Mouse (Mus musculus) CD4-positive naive resting alpha-beta T cell, adult 57 days (primary cell): ENCODE data around the gene Klk1b3. TPM values are rescaled to one million over a fixed set of nuclear protein-coding genes. Genes with fewer than 3 reads are reported as not detected.

Experiments used
- total RNA-seq: library from RNA; stranded (reverse); gene quantifications from one replicate; pipeline ENCODE4 v1.2.4, GENCODE M21; 2023

Klk1b3 gene
- total RNA-seq = not detected

DNA sequence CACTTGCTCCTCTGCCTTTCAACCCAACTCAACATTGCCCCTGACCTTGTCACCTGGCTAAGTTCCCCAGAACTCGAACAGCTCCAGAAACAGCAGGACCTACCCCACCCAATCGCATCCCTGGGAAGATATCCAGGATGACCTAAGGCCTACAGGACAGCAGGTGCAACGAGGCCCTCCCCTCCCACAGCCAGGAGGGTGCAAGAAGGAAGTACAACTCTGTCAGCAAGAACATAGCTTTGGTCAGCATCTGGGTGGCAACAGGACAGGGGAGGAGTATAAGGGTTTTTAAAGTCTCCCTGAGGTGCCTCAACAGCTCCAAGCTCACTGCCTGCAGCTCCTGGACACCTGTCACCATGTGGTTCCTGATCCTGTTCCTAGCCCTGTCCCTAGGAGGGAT, at the start of gene Klk1b3:
Klk1b3 (plus strand) TSS at position 301 of the 400 bp plus-strand sequence.

DNA sequence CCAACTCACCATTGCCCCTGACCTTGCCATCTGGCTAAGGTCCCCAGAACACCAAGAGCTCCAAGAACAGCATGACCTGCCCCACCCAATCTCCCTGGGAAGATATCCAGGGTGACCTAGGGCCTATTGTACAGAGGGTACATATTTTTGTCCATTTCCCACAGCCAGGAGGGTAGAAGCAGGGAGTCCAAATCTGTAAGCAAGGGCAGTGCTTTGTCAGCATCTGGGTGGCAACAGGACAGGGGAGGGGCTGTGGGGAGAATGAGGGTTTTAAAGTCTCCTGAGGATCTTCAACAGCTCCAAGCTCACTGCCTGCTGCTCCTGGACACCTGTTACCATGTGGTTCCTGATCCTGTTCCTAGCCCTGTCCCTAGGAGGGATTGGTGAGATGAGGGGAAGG, 10.1 kb upstream of the Klk1b3 start, which contains the start of gene Klk1b24:
Klk1b24 (plus strand) TSS at position 301 of the 400 bp plus-strand sequence.

GRCm38 (mm10) chr7:44207135-44207534, 9.1 kb downstream of the Klk1b3 start, which contains the start of gene Klk1b4:
Klk1b4 (plus strand) TSS chr7:44207435.

DNA sequence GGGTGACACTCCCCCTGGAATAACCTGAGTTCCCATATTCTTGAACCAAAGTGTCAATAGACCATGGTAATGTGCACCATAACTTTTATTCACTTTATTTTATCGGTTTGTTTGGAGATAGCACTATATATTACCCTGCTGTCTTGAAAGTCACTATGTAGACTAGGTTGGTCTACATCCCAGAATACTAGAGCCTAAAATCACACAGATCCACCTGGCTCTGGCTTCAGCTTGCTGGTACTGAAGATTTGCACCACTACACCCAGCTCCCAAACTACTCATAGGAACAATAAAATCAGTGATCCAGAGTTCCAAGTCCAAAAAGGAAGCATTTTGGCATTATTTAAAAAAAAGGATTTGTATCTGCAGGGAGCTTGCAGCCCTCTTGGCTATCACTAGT, 17.7 kb downstream of the Klk1b3 start, which contains the start of gene Klk1b5:
Klk1b5 (plus strand) TSS at position 301 of the 400 bp plus-strand sequence.

DNA sequence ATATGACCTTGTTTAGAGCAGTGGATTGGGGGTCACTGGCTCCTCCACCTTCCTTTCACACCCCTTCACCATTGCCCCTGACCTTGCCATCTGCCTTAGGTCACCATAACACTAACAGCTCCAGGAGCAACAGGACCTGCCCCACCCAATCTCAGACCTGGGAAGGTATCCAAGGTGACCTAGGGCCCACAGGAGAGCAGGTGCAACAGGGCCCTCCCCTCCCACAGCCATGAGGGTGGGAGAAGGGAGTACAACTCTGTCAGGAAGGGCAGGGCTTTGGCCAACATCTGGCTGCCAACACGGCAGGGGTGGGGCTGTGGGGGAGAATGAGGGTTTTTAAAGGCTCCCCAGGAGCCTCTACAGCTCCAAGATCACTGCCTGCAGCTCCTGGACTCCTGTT, 27.1 kb downstream of the Klk1b3 start, which contains the start of gene Klk1:
Klk1 (plus strand) TSS at position 285 of the 400 bp plus-strand sequence.

GRCm38 (mm10) chr7:44235909-44236308, 37.9 kb downstream of the Klk1b3 start, which contains the start of gene Gm36864:
Gm36864 (plus strand) TSS chr7:44236177.

DNA sequence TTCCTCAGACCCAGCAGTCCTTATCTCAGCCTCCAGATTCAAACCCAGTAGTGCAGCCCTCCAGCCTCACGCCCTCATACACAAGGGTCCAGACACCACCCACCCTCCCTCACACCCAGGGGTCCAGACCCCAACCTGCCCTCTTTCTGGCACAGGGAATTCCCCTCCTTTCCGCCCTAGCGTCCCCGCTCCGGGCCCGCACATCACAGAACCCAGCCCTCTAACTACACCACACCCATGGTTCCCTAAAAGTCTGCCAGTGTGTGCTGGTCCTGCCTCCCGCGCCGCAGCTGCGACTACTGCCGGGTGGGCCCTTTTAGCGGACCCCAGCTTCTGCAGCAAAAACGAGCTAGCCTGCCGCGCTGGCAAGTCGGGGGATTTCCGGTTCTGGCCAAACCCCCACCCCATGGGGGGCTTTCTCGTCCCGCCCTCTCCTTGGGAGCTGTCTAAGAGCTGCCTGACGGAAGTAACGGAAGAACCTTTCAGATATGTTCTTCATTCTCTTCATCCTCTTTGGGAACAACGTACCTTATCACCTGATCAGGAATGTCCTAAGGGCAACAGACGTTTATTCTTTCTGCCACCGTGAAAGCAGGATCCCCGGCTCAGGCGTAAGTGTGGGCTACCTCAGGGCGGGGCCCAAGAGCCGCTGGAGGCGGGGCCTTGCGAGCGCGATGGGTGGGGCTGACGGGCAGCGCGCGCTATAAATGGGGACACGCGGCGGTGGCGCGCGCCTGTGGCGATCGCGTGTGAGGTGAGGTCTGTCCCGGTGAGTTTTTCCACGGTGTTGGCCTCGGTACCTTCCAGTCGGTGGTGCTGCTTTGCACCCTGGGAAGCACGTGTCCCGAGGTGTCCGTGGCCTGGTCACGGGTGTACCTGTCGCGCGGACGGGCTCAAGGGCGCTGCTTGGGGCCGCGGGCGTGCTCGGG, 48.3 kb downstream of the Klk1b3 start, which contains the start of the genes 1700028J19Rik and 2410002F23Rik:
1700028J19Rik (minus strand) TSS at position 641 of the 929 bp plus-strand sequence.
2410002F23Rik (plus strand) TSS at position 668 of the 929 bp plus-strand sequence.

Other genes with a start within 250 kb of the Klk1b3 start
- not detected for gene Klk1b8, start 247.5 kb upstream of the Klk1b3 start, total RNA-seq
- gene Klk1b1, start 231.4 kb upstream of the Klk1b3 start, total RNA-seq = not detected
- not detected for gene Klk1b9, start 222.1 kb upstream of the Klk1b3 start, total RNA-seq
- not detected for gene Klk1b11, start 202.3 kb upstream of the Klk1b3 start, total RNA-seq
- gene Klk1b26, start 186.0 kb upstream of the Klk1b3 start, total RNA-seq = not detected
- not detected for gene Klk1b27, start 145.9 kb upstream of the Klk1b3 start, total RNA-seq
- not detected for gene Klk1b21, start 95.9 kb upstream of the Klk1b3 start, total RNA-seq
- gene Klk1b22, start 85.5 kb upstream of the Klk1b3 start, total RNA-seq = not detected
- gene Klk1b16, start 61.4 kb upstream of the Klk1b3 start, total RNA-seq = not detected
- not detected for gene Klk1b24, start 10.0 kb upstream of the Klk1b3 start, total RNA-seq
- gene Klk1b4, start 9.2 kb downstream of the Klk1b3 start, total RNA-seq = not detected
- not detected for gene Klk1b5, start 17.8 kb downstream of the Klk1b3 start, total RNA-seq
- not detected for gene Klk1, start 27.2 kb downstream of the Klk1b3 start, total RNA-seq
- gene Gm36864, start 38.0 kb downstream of the Klk1b3 start, total RNA-seq = not detected
- gene 1700028J19Rik, start 48.5 kb downstream of the Klk1b3 start, total RNA-seq = 3.6 TPM
- gene 2410002F23Rik, start 48.5 kb downstream of the Klk1b3 start, total RNA-seq = 184 TPM
- gene Acp4, start 59.2 kb downstream of the Klk1b3 start, total RNA-seq = not detected
- gene Gm15517, start 63.3 kb downstream of the Klk1b3 start, total RNA-seq = not detected
- 1.5 TPM for gene Clec11a, start 108.7 kb downstream of the Klk1b3 start, total RNA-seq
- gene Shank1, start 112.1 kb downstream of the Klk1b3 start, total RNA-seq = 1.8 TPM
- 0.83 TPM for gene Syt3, start 185.9 kb downstream of the Klk1b3 start, total RNA-seq
- gene 1700008O03Rik, start 187.6 kb downstream of the Klk1b3 start, total RNA-seq = not detected
- not detected for gene Lrrc4b, start 230.8 kb downstream of the Klk1b3 start, total RNA-seq